Mouse (Mus musculus): ENCODE measurements around the gene Lyzl4. TPM values are rescaled to one million over a fixed set of nuclear protein-coding genes. Genes with fewer than 3 reads are reported as not detected.

The Lyzl4 gene
- total RNA-seq, 1 experiment from 2014 or later: not detected

DNA sequence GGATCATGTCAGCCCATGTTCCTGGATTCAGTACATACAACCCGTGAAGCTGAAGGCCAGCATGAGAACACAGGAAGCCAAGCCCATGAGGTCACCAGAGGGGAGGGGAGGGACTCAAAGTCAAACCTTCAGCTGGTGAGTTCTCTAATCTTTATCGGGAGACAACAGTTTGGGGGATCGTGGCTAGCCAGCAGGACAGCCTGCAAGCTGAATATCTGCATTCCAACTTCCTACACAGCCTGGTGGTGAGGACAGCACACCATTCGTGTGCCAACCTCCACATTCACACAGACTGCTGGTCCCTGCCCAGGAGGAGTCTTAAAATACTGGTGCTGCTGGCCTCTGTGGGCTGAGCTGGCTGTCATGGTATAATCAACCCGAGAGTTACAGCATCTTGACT, 85.0 kb downstream of the Lyzl4 start:
- no peak for ATAC-seq (ENCODE audit: extremely low read depth, insufficient number of reproducible peaks, low FRiP score, poor library complexity, severe bottlenecking)

DNA sequence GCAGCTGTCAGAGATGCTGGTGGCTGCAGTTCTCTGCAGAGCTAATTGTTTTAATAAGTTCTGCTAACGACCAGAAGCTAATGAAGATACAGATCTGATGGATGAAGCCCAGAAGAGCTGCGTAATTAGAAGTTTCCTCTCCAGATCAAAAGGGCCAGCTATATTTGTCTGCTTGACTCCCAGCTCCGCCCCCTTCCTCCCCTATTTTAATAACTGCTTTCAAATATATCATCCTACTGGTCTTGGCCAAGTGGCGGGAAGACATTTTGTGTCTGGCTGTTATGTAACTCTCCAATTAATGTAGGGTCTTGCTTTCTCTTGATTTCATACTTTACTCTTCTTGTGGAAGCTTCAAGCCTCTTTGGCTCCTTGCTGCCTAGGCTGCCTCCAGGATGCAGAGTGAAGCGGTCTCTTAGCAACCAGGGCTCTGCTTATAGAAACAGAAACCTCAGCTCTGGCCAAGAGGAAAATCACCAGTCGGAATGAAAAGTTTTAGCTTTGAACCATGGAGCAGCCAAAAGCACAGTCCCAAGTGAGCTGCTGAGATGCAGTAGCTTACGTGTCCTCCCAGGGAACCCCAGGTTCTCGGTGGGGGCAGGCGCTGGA, 86.4 kb downstream of the Lyzl4 start:
- ATAC-seq (ENCODE audit: extremely low read depth, insufficient number of reproducible peaks, low FRiP score, poor library complexity, severe bottlenecking): no peak

DNA sequence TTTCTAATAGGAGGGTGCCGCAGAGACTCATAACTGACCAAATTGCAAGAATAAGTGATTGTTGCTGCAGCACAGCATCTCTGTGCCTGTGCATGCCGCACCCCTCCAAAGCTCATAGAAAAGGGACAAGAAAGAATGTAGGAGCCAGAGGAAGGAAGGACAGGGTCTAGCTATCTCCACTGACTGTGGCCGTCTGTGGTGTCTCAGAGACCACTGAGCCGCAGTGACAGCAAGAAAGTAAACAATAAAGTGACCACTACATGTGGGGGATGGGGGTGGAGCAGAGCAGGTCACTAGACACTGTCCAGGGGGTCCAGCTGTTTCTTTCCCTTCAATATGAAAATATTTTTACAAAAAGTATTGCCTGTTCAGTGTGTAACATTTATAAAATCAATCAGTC, 88.3 kb downstream of the Lyzl4 start:
- ATAC-seq (ENCODE audit: extremely low read depth, insufficient number of reproducible peaks, low FRiP score, poor library complexity, severe bottlenecking): no peak

DNA sequence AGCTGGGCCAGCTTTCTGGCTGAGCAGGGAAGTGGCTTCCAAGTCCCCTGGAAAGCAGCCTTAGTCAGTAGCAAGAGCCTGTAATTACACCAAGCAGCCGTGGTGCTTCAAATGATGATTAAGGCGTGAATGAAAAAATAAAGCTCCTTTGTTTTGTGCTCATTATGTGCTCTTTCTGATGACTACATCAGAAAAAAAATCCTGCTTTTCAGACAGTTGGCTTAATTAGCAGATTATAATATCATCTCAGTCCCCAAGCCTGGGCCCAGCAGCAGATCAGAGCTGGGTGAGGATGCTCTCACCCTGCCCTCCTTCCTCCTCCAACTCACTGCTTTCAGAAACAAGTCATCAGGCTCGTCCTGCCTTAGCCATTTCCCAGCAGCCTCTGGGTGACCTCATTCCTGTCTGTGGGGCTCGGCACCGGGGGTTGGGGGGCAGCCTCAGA, 91.5 kb downstream of the Lyzl4 start:
- no peak for ATAC-seq (ENCODE audit: extremely low read depth, insufficient number of reproducible peaks, low FRiP score, poor library complexity, severe bottlenecking)

DNA sequence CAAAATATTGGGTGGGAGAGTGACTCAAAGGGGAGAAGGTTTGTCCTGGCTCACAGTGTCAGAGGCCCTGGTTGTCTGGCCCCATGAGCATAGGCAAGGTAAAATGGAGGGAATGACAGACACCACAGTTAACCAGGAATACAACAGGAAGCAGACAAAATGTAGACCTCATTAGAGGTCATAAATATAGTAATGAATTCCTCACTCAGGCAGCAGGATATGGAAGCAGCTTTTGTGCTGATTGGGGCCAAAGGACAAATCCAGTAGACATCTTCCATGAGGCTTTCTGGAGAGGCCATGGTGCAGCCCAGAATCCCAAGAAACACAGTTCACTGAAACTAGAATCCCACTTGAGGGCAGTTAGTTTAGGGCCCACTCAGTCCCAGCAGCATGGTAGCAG, 92.5 kb downstream of the Lyzl4 start:
- no peak for ATAC-seq (ENCODE audit: extremely low read depth, insufficient number of reproducible peaks, low FRiP score, poor library complexity, severe bottlenecking)

DNA sequence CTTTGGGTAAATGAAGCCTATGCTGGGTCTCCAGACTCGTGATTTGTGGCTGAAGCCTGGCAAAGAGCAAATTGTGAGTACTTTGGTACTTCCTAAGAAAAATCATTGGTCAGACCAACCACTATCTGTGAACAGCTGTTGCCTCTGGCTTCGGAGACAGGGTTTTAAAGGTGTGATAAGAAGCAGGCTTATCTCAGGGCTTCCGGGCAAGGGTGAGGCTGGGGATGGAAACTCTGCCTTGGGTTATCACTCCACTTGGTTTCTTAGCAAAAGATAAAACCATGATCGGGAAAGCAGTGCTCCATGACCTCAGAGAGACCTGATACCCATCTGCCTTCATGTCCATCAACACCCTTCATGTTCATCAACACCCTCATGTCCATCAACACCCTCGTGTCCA, 92.9 kb downstream of the Lyzl4 start:
- no peak for ATAC-seq (ENCODE audit: extremely low read depth, insufficient number of reproducible peaks, low FRiP score, poor library complexity, severe bottlenecking)

DNA sequence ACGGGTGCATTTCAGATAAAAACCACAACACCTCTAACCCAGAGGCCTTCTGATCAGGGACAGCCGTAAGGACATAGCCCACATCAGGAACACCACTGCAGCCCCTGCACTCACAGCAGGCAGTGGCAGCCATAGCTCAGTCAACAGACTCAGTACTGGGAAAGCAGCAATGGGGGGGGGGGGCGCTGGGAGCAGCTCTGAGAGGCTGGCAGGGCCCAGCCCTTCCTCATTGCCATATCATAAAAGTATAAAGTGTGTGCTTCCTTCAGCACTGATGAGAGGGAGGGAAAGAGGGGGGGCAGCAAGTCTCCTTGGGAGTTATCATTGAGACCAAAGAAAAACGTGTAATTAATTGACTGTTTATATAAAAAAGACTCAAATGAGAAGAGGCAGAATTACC, 94.5 kb downstream of the Lyzl4 start:
- no peak for ATAC-seq (ENCODE audit: extremely low read depth, insufficient number of reproducible peaks, low FRiP score, poor library complexity, severe bottlenecking)

DNA sequence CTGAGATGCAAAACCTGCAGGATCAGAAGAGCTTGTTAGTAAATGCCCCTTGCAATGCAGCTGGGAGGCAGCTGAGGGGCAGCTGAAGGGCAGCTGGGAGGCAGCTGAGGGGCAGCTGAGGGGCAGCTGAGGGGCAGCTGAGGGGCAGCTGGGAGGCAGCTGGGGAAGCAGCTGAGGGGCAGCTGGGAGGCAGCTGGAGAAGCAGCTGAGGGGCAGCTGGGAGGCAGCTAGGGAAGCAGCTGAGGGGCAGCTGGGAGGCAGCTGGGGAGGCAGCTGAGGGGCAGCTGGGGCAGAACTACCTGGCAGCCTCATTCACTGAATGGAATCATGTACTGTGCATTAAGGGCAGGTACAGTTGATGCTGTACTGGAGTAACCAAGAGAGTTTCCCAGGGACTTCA, 100.4 kb downstream of the Lyzl4 start:
- no peak for ATAC-seq (ENCODE audit: extremely low read depth, insufficient number of reproducible peaks, low FRiP score, poor library complexity, severe bottlenecking)

DNA sequence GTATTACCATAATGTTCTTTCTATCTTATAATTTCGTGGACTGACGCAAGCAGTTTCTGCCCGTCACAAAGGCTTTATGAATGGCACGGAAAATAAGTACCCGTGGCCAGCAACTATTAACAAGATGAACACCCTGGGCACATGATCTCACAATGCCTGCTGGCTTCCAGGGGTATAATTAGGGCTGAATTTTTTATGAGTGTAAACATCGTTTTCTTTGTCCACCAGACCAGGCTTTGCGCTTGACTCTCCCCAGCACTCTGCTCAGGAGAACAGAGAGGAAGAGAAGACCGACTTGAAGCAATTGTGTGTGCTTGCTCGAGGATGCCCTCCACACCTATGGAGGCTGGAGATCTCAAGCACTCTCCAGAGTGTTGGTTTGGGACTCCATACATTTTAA, 109.3 kb downstream of the Lyzl4 start:
- no peak for ATAC-seq (ENCODE audit: extremely low read depth, insufficient number of reproducible peaks, low FRiP score, poor library complexity, severe bottlenecking)

DNA sequence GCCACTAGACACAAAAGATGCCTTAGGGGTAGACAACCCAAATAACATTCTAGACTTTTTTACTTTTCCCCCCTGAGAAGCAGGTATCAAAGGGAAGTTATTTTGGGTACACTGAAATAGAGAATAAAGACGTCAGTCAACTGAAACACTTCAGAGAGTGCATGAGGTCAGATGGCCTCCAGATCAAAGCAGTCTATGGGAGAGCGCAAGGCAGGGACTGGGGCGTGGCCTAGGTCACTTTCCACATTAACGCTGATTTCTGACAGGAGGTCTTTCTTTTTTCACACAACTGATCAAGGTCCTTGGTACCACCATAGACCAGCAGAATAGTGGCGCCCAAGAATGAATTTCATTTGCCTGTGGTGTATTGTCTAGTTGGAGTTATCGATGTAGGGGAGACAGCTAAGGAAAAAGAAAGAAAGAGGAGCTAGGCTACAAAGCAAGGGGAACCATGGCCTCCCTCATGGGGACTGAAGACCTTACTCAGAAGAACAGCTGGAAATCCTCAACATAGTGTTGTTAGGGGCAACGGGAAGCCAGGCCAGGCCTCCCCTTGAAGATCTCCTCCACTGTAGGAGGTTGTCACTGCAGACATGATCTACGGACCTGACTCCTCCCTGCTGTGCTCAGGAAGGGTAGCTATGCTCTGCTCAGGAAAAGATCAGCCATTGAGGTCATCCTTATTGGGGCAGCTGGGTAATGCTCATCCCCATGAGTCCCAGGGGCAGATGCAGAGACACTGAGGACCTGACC, 113.1 kb downstream of the Lyzl4 start:
- ATAC-seq (ENCODE audit: extremely low read depth, insufficient number of reproducible peaks, low FRiP score, poor library complexity, severe bottlenecking): no peak

Other genes with a start within 250 kb of the Lyzl4 start
- gene Cck, start 146.4 kb downstream of the Lyzl4 start, total RNA-seq (2017): not detected in 2 replicates
- gene Vipr1, start 620 bp upstream of the Lyzl4 start, total RNA-seq (2017): 4.4 and 5.8 TPM in 2 replicates
- 5.7 and 7.1 TPM in 2 replicates for gene Sec22c, start 63.4 kb upstream of the Lyzl4 start, total RNA-seq (2017)
- gene Ss18l2, start 68.2 kb upstream of the Lyzl4 start, total RNA-seq (2017): 8.0 and 14.9 TPM in 2 replicates
- 216 and 260 TPM in 2 replicates for gene Nktr, start 77.1 kb upstream of the Lyzl4 start, total RNA-seq (2017)
- 0.12 TPM in 1 of 2 replicates, not detected in the other for gene Zfp651, start 117.2 kb upstream of the Lyzl4 start, total RNA-seq (2017)
- not detected in 2 replicates for gene Klhl40, start 135.5 kb upstream of the Lyzl4 start, total RNA-seq (2017)
- not detected in 2 replicates for gene Hhatl, start 150.4 kb upstream of the Lyzl4 start, total RNA-seq (2017)
- 0.25 TPM in 1 of 2 replicates, not detected in the other for gene Ccdc13, start 197.4 kb upstream of the Lyzl4 start, total RNA-seq (2017)
- gene Higd1a, start 216.3 kb upstream of the Lyzl4 start, total RNA-seq (2017): 7.2 and 15.2 TPM in 2 replicates

All from neutrophil, adult 5-6 weeks (primary cell).